Mouse (Mus musculus): Measurements from ENCODE around the gene Pdcd7.

DNA sequence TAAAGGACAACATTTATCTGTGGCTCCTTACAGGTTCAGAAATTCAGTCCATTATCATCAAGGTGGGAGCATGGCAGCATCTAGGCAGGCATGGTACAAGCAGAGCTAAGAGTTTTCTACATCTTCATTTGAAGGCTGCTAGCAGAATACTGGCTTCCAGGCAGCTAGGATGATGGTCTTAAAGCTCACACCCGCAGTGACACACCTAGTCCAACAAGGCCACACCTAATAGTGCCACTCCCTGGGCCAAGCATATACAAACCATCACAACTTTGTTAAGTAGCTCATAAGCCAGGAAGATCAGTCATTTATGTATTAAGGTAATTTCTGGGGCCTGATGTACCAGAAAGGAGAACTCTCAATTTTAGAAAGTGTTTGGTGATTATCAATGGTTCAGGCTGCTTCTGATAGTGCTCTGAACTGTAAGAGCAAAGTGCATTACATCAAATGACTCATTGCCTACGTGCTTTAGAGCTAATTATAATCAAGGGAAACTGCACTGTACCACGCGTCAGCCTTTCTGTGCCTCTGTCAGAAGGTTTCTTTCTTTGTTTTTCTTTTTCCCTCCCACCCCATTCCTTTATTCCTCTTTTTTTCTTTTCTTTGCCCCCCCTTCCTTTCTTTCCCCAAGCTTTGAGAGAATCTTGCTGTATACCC, 43.4 kb upstream of the Pdcd7 start:
- no peak for TF ChIP-seq GATA1 (IDR thresholded peaks at IDR 0.05; ENCODE audit: low read length)
- TF ChIP-seq TAL1 (IDR thresholded peaks at IDR 0.05; ENCODE audit: low read length): no peak

Data from erythroblast, embryonic 14.5 days (primary cell).